Mouse (Mus musculus) limb, embryonic 15.5 days (tissue): ENCODE measurements around the gene Dlg2. TPM values are rescaled to one million over a fixed set of nuclear protein-coding genes. Genes with fewer than 3 reads are reported as not detected.

ENCODE experiments used
- ATAC-seq: fragments of 200-750 bp; cut with Nextera tagmentation; 2 replicates; pipeline ENCODE4 v1.8.0; 2017; ENCODE audit warnings: low read depth, moderate TSS enrichment; ENCODE audit not compliant: insufficient number of reproducible peaks, low FRiP score, low TSS enrichment
- H3K27ac ChIP-seq: fragments of 300-500 bp; sonication (generic); 2 replicates; pipeline ENCODE4 v1.5.1; 2015; ENCODE audit warnings: moderate library complexity, mild to moderate bottlenecking, inconsistent platforms
- H3K27me3 ChIP-seq: fragments of 300-500 bp; sonication (generic); 2 replicates; pipeline ENCODE4 v1.6.1; 2015; ENCODE audit warnings: inconsistent platforms
- H3K36me3 ChIP-seq: fragments of 300-500 bp; sonication (generic); 2 replicates; pipeline ENCODE4 v1.6.1; 2015; ENCODE audit warnings: inconsistent platforms
- H3K4me1 ChIP-seq: fragments of 300-500 bp; sonication (generic); 2 replicates; pipeline ENCODE4 v1.6.1; 2015; ENCODE audit warnings: inconsistent platforms
- H3K4me2 ChIP-seq: fragments of 300-500 bp; sonication (generic); 2 replicates; pipeline ENCODE4 v1.6.1; 2015; ENCODE audit warnings: mild to moderate bottlenecking, inconsistent platforms
- H3K4me3 ChIP-seq: fragments of 300-500 bp; sonication (generic); 2 replicates; pipeline ENCODE4 v1.5.1; 2015; ENCODE audit warnings: mild to moderate bottlenecking, inconsistent platforms
- H3K9ac ChIP-seq: fragments of 300-500 bp; sonication (generic); 2 replicates; pipeline ENCODE4 v1.6.1; 2015; ENCODE audit warnings: inconsistent platforms
- H3K9me3 ChIP-seq: fragments of 300-500 bp; sonication (generic); 2 replicates; pipeline ENCODE4 v1.6.1; 2016; ENCODE audit warnings: inconsistent platforms
- WGBS: fragments of 180-500 bp; shearing (Covaris S2); methylation state at CpG from one replicate; pipeline ENCODE4 v1.1.7; 2015; 5-methylcytosine and 5-hydroxymethylcytosine counted together
- polyA plus RNA-seq: library from polyadenylated mRNA; unstranded; fragments of >200 nt; fragmentation: Nextera tagmentation; extraction: Ambion mirVana; gene quantifications from 2 replicates; pipeline ENCODE4 v1.2.1, GENCODE M21; 2015

Gene Dlg2
- 7.6 TPM in 2 replicates for polyA plus RNA-seq

DNA sequence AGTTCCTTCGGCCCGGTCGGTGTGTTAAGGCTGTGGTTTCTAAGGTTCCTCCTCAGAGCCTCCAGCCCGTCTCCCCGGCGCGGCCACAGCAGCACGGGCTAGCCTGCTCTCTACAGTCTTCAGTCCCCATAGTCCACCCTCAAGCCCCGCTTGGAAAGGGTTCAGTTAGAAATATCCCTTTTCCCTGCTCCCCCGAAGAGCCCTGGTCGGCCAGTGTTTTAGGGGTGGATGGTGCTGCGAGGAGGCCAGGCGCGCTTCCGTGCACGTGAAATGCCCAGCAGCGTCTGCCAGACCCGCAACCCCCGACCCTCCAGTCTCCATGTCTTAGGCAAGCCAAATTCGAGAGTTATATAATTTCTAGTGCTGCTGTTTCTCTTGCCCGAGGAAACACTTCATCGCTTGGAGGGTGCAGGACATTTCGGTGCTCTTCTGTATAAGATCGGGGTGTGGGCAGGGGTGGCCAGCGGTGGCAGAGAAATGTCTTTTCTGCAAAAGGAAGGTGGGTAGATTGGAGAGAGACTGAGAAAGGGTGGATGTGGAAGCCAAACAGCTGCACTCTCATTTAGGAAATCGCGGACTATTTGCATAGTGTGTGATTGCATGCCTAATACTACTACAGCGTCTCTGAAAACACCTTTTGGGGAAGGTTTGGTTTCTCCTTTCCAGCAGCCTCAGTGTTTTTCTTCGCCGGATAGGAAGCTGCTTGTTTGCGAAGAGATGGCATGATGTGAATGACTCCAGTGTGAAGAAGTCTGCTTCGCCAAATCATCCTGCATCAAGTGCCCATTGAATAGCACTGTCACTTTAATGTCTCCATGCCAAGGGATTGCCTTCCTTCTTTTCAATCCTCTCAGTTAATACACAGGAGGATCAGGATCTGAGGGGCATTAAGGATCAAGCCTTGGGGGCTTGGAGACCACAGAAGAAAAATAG, at the start of gene Dlg2:
Dlg2 (plus strand) TSS at position 360 of the 933 bp plus-strand sequence.
- ATAC-seq, result no peak
- no peaks in the 10 kb centered on the region for H3K36me3 ChIP-seq
- H3K27ac ChIP-seq, result peak within 1 kb of the TSS; percentile 82
- peak within 1 kb of the TSS; percentile 56 for H3K9ac ChIP-seq
- no peaks in the 10 kb centered on the region; the same call in 1 of the 2 replicates for H3K27me3 ChIP-seq
- WGBS, result 1% methylated on average over 32 of the region's 32 CpGs
- H3K4me3 ChIP-seq, result peak within 1 kb of the TSS; percentile 68
- H3K4me1 ChIP-seq, result 0 out of 2 replicates have a peak, but pooled peaks cover 12% of the 10 kb centered on the region
- peak within 1 kb of the TSS; percentile 96 for H3K4me2 ChIP-seq
- H3K9me3 ChIP-seq, result no peaks in the 10 kb centered on the region

DNA sequence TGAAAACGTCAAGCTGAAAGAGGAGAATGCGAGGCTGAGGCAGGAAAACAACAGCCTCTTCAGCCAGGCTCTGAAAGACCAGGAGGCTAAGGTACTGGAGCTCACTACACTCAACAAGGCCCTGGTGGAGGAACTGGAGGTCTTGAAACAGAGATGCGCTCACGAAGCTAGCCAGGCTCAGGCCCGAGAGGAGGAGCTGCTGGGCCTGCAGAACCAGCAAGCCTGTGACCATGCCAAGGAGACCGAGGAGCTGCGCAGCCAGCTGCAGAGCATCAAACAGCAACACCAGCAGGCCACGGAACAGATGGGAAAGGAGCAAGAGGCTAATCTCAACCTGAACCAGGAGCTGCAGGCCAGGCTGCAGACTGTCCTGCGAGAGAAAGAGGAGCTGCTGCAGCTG, 49.5 kb upstream of the Dlg2 start:
- 64% methylated on average over 9 of the region's 9 CpGs for WGBS
- peaks cover 7% of the 10 kb centered on the region; the same call in 1 of the 2 replicates for H3K4me1 ChIP-seq
- ATAC-seq, result no peak
- no peak overlapping the region for H3K27ac ChIP-seq
- peak overlapping the region; percentile 65 for H3K4me2 ChIP-seq
- no peaks in the 10 kb centered on the region for H3K9me3 ChIP-seq
- H3K36me3 ChIP-seq, result no peaks in the 10 kb centered on the region
- no peaks in the 10 kb centered on the region for H3K27me3 ChIP-seq
- H3K9ac ChIP-seq, result peak overlapping the region; percentile 35; the same call in 1 of the 2 replicates
- peak overlapping the region; percentile 39 for H3K4me3 ChIP-seq

DNA sequence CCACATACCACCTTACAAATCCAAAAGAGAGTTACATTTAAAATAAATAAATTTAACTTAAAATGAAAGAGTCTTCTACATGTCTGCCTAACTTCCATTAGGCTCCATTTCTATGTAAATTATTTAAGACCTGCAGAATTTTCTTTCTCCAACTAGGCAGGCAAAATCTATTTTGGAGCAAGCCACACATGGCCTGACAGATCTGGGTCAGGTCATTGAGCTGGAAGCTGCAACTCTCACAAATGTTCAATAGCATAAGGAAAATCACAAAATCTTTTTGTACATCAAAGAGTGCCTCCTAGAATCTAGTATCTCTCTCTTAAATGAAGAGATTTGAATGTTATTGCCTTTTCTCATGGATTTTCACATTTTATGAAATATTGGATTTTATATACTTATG, 44.3 kb upstream of the Dlg2 start:
- Histone ChIP-seq H3K4me3 (no peak overlapping the region), H3K27me3 (no peaks in the 10 kb centered on the region), H3K4me1 (no peaks in the 10 kb centered on the region), H3K27ac (no peak overlapping the region), H3K4me2 (no peak overlapping the region), H3K9me3 (no peaks in the 10 kb centered on the region), H3K9ac (no peak overlapping the region), H3K36me3 (no peaks in the 10 kb centered on the region)
- no peak for ATAC-seq

DNA sequence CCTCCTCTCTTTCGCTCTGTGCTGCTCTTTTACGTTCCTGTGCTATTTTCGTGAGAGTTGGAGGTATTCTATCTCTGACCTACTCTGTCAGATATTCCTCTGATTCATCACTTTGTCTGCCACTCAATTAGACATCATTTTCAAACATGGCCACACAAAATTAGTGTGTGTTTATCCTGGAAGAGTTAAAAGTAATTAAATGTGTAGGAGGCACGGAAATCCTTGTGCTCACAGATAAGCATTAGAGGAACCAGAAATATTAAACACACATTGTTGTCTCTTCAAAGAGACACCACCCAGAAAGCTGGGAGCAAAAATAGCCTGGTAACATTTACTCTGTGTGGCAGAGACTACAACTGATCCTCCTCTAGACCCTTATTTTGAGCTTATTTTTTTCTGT, 36.4 kb upstream of the Dlg2 start:
- Histone ChIP-seq H3K9ac (no peak overlapping the region), H3K4me2 (no peak overlapping the region), H3K4me3 (no peak overlapping the region), H3K27ac (no peak overlapping the region), H3K4me1 (no peaks in the 10 kb centered on the region), H3K9me3 (no peaks in the 10 kb centered on the region), H3K27me3 (no peaks in the 10 kb centered on the region), H3K36me3 (no peaks in the 10 kb centered on the region)
- no peak for ATAC-seq
- WGBS, result 88% methylated on average over 4 of the region's 4 CpGs

DNA sequence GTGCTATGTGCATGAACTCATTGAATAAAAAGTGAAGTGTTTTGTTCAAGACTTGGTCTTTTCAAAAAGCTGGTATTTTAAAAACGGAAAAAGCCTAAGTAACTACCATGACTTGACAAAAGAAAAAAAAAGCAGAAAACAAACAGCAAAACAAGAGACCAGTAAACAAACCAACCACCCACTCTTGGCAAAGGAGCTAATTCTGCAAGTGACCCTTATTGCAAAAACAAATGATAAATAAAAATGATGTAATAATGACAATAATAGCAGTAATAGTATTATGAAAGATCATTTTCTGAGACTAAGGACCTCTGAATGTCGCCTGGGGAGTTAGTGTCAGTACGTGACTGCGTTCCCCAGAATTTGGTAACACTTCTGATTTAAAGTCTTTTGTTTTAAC, 34.4 kb upstream of the Dlg2 start:
- ATAC-seq, result no peak
- H3K36me3 ChIP-seq, result no peaks in the 10 kb centered on the region
- peak overlapping the region; percentile 77 for H3K27ac ChIP-seq
- WGBS, result 11% methylated on average over 4 of the region's 4 CpGs
- peak overlapping the region; percentile 100 for H3K9ac ChIP-seq
- peak overlapping the region; percentile 68 for H3K4me2 ChIP-seq
- no peaks in the 10 kb centered on the region for H3K9me3 ChIP-seq
- H3K4me3 ChIP-seq, result peak overlapping the region; percentile 95
- H3K4me1 ChIP-seq, result no peaks in the 10 kb centered on the region
- no peaks in the 10 kb centered on the region for H3K27me3 ChIP-seq

DNA sequence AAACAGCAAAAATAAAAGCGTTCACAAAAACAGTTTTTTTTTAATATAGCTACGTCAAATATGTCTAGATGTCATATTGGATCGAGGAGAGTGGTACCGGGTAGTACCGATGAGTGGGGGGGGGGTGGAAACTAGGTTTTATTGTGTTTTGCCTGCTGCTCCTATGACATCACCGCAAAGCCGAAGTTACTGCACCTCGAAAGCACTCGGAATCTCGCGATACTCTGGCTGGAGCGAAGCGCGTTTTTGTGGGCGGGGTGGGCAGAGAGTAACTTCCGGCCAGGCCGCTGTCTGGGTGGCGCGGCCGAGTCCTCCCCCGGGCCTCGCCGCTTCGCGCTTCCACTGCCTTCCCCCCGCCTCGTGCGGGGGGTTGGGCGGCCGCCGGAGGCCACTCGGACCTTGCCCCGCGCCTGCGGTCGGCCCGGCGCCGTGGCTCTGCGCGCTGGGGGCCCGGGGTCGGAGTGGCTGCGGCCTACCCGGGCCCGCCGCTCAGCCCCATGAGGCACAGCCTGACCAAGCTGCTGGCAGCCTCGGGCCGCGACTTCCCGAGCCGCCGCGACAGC, 33.9 kb upstream of the Dlg2 start, which contains the start of gene Crebzf:
Crebzf (plus strand) TSS at position 212 of the 563 bp plus-strand sequence.
- H3K4me2 ChIP-seq, result peak within 1 kb of the TSS; percentile 68
- H3K36me3 ChIP-seq, result no peaks in the 10 kb centered on the region
- ATAC-seq, result peak; percentile 95
- H3K9ac ChIP-seq, result peak within 1 kb of the TSS; percentile 100
- H3K4me1 ChIP-seq, result no peaks in the 10 kb centered on the region
- H3K9me3 ChIP-seq, result no peaks in the 10 kb centered on the region
- H3K4me3 ChIP-seq, result peak within 1 kb of the TSS; percentile 95
- peak within 1 kb of the TSS; percentile 98 for H3K27ac ChIP-seq
- WGBS, result under 1% methylated on average over 54 of the region's 54 CpGs
- no peaks in the 10 kb centered on the region for H3K27me3 ChIP-seq

DNA sequence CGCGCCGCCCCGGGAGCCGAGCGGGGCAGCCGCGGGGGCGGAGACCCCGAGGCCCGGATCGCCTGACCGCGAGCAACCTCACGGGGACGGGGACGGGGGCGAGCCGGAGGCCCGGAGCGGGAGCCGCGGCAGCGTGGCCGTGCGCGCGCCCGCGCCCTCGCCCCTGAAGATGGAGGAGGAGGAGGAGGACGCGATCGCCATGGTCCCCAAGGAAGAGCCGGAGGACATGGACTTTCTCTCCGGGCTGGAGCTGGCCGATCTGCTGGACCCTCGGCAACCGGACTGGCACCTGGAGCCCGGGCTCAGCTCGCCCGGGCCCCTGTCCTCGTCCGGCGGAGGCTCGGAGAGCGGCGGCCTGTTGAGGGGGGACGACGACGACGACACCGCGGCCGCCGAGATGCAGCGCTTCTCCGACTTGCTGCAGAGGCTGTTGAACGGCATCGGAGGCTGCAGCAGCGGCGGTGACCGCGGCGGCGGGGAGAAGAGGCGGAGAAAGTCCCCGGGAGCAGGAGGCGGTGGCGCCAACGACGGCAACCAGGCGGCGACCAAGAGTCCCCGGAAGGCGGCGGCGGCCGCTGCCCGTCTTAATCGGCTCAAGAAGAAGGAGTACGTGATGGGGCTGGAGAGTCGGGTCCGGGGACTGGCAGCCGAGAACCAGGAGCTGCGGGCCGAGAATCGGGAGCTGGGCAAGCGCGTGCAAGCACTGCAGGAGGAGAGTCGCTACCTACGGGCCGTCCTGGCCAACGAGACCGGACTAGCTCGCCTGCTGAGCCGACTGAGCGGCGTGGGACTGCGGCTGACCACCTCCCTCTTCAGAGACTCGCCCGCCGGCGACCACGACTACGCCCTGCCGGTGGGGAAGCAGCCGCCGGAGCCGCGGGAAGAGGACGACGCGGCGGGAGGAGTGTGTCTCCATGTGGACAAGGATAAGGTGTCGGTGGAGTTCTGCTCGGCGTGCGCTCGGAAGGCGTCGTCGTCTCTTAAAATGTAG, 33.1 kb upstream of the Dlg2 start:
- under 1% methylated on average over 123 of the region's 123 CpGs for WGBS
- H3K27ac ChIP-seq, result peak overlapping the region; percentile 98
- H3K27me3 ChIP-seq, result no peaks in the 10 kb centered on the region
- H3K9ac ChIP-seq, result peak overlapping the region; percentile 100
- peak overlapping the region; percentile 68 for H3K4me2 ChIP-seq
- no peaks in the 10 kb centered on the region for H3K4me1 ChIP-seq
- peak overlapping the region; percentile 95 for H3K4me3 ChIP-seq
- ATAC-seq, result peak; percentile 69; the same call in 1 of the 2 replicates
- H3K36me3 ChIP-seq, result no peaks in the 10 kb centered on the region
- no peaks in the 10 kb centered on the region for H3K9me3 ChIP-seq

DNA sequence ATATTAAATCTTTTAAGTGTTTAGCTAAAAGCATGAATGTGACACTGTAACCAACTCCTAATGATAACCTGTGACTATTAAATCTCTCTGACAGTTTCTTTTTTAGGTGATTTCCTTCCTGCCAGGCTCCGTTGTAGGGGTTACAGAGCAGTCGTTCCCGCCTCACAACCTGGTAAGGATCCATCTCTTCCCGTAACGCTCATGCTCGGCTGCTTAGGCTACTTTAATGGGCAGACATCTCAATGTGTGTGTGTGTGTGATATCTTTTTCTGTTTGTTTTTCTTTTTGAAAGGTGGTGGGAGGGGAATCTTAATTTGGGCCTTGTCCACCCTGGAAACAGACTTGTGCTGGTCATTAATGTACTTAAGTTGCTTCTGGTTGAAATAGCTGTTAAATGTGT, 32.3 kb upstream of the Dlg2 start:
- no peaks in the 10 kb centered on the region for H3K4me1 ChIP-seq
- H3K9ac ChIP-seq, result peak overlapping the region; percentile 100
- H3K36me3 ChIP-seq, result no peaks in the 10 kb centered on the region
- peak overlapping the region; percentile 68 for H3K4me2 ChIP-seq
- 0% methylated on average over 6 of the region's 6 CpGs for WGBS
- H3K27ac ChIP-seq, result no peak overlapping the region
- no peaks in the 10 kb centered on the region for H3K9me3 ChIP-seq
- ATAC-seq, result no peak
- peak overlapping the region; percentile 95 for H3K4me3 ChIP-seq
- H3K27me3 ChIP-seq, result no peaks in the 10 kb centered on the region

DNA sequence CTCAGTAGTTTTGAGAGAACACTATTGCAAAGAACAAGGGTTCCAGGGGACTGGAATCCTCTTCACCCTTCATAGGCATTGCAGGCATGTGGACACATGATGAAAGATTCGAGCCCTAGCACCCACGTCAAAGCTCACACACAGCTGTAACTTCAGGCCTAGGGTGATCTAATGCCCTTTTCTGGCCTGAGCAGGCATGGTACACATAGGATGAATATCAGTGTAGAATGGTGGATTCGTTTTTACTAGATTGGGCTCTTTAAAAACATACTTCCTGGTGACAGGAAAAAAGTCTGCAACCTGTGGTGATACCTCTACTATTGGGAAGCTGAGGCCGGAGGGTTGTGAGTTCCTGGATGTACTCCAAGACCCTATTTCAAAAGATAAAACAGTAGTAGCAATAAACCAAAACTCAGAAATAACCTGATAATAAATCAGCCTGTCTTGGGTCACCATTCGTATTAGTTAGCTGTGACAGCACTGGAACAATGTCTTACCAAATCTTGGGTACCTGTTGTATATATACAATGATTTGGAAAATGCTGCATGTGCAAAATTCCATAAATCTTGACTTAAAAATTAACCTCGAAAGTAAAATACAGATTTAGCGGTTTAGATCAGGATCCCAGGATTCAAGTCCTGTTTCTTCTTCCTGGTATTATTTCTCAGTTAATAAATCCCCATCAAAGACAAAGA, 20.2 kb upstream of the Dlg2 start:
- Histone ChIP-seq H3K27me3 (no peaks in the 10 kb centered on the region), H3K36me3 (peaks cover 10% of the 10 kb centered on the region; the same call in 1 of the 2 replicates), H3K9ac (peak overlapping the region; percentile 79), H3K4me2 (peak overlapping the region; percentile 59), H3K4me1 (peaks cover 12% of the 10 kb centered on the region; the same call in 1 of the 2 replicates), H3K4me3 (peak overlapping the region; percentile 78), H3K27ac (peak overlapping the region; percentile 96), H3K9me3 (no peaks in the 10 kb centered on the region)
- 23% methylated on average over 7 of the region's 7 CpGs for WGBS
- no peak for ATAC-seq

DNA sequence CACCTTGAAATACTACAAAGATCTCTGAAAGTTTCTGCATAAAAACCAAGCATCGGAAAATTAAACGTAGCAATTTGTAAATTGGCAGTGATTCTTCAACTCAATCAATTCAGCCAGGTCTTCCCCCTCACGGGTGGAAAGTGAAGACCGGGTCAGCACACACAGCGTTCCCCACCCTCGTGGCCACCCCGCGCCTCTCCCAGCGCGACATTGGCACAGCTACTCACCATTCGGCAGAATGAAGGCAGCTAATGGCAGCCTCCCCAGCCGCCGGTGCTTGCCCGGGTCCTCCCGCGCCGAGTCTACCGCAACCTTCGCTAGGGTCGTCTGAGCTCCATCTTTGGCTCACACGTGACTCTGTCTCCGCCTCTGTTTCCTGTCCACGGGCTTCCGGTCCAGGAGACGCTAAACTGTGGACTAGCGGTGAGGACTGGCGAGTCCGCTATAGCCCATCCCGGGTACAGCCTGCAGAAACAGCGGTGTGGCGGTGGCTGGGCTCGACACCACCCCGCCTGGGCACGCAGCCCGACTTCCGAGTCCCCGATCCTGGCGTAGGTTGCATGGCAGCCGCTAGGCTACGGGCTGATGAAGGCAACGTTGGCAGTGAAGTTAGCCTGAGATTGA, 19.5 kb upstream of the Dlg2 start, which contains the start of gene Tmem126a:
Tmem126a (minus strand) TSS at position 385 of the 624 bp plus-strand sequence.
- peak; percentile 89 for ATAC-seq
- Histone ChIP-seq H3K9ac (peak within 1 kb of the TSS; percentile 79), H3K4me2 (peak within 1 kb of the TSS; percentile 59), H3K27me3 (no peaks in the 10 kb centered on the region), H3K4me3 (peak within 1 kb of the TSS; percentile 78), H3K36me3 (peaks cover 6% of the 10 kb centered on the region; the same call in 1 of the 2 replicates), H3K4me1 (peaks cover 12% of the 10 kb centered on the region; the same call in 1 of the 2 replicates), H3K9me3 (no peaks in the 10 kb centered on the region), H3K27ac (peak within 1 kb of the TSS; percentile 96)
- WGBS, result under 1% methylated on average over 41 of the region's 41 CpGs
